Mouse (Mus musculus) small intestine, adult 2 months (tissue): ENCODE results near the gene Slc22a3.

Experiments
- CTCF ChIP-seq: fragments of 200-500 bp; IDR thresholded peaks from 2 replicates; pipeline ENCODE4 v1.5.1; 2012; ENCODE audit warnings: low read depth, mild to moderate bottlenecking, control low read depth, inconsistent platforms, low read length, moderate library complexity, mixed read lengths; ENCODE audit not compliant: insufficient replicate concordance, insufficient read length; ENCODE audit errors: extremely low read depth
- POLR2A ChIP-seq: fragments of 200-500 bp; IDR thresholded peaks from 2 replicates; pipeline ENCODE4 v1.6.1; 2012; ENCODE audit warnings: low read depth, mild to moderate bottlenecking, control low read depth, inconsistent platforms, low read length, moderate library complexity

DNA sequence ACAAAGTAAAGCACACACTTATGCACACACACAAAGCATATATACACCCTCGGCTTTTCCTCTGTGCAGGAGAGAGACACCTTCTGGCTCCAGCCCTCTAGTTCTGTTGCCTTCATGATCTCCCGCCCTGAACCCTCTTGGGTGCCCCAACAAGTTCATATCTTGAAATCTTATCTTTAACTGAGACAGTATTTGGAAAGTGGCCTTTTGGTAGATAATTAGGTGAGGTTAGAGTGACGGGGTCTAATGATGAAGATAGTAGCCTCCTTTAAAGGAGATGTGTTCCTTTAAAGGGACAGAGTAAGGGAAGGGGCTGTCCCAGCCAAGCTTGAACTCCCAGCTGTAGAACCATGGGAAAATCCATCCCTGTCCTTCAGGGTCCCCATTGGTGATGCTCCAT is 3.7 kb upstream of the Slc22a3 start:
- TF ChIP-seq CTCF: no peak
- TF ChIP-seq POLR2A: no peak
